Mouse (Mus musculus): ENCODE data around the gene Sec1. TPM values are rescaled to one million over a fixed set of nuclear protein-coding genes. Genes with fewer than 3 reads are reported as not detected.

Sec1 gene
- polyA plus RNA-seq, 1 experiment from 2014 or later, result 0.41 TPM

DNA sequence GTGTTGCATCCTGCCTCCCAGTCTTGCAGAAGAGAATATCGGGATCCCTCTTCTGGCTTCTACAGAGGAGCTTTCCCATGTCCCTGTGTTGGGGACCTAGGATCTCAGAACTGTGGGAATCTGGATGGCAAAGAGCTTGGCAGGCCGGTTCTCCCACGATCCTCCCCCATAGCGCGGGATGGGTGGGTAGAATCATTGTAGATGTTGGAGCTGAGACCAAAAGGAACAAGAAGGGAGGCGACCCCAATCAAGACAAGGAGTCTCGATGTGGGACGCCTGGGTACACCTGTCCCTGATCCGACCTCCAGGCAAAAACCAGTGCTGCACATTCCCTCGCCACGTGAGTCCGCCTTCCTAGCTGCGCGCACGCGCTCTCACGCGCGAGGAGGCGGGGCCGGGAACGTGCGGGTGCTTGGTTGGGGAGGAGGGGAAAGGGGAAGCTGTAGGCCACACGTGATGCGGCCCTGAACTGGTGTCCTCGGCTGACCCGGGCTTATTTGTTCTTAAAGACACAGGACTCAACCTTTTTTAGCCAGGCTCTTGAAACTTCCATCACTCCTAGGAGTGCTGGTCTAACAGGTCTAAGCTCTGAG is 13.3 kb upstream of the Sec1 start:
- H3K4me2 ChIP-seq (ENCODE audit: low read length), result peak overlapping the region; percentile 96
- ATAC-seq (ENCODE audit: insufficient number of reproducible peaks, insufficient read depth, low FRiP score, low read depth), result 0 out of 2 replicates have a peak, but pooled peaks have one; percentile 7
- peak overlapping the region; percentile 66 to 74 for H3K4me3 ChIP-seq (ENCODE audit: control insufficient read depth in 1 of 2, insufficient read depth in 1 of 2, low read depth in 1 of 2, low read length in 2 of 2)
- H3K9ac ChIP-seq (ENCODE audit: low read length), result peak overlapping the region; percentile 55
- H3K27ac ChIP-seq (replicated peaks in 1 of 2; ENCODE audit: control insufficient read depth in 1 of 2, insufficient read depth in 1 of 2, low read depth in 2 of 2, low read length in 2 of 2), result peak overlapping the region; percentile 63 to 93
- peaks cover 21 to 41% of the 10 kb centered on the region in 2 experiments for H3K4me1 ChIP-seq (ENCODE audit: control insufficient read depth in 2 of 2, insufficient read depth in 2 of 2, low read length in 2 of 2)
- peaks cover 29% of the 10 kb centered on the region for H3K36me3 ChIP-seq (ENCODE audit: control insufficient read depth, insufficient read depth, low read length)
- under 1% methylated on average over 27 of the region's 27 CpGs for WGBS
- H3K9me3 ChIP-seq (ENCODE audit: control insufficient read depth, low read length), result no peaks in the 10 kb centered on the region
- H3K27me3 ChIP-seq (ENCODE audit: control insufficient read depth, insufficient read depth, low read length), result no peaks in the 10 kb centered on the region

DNA sequence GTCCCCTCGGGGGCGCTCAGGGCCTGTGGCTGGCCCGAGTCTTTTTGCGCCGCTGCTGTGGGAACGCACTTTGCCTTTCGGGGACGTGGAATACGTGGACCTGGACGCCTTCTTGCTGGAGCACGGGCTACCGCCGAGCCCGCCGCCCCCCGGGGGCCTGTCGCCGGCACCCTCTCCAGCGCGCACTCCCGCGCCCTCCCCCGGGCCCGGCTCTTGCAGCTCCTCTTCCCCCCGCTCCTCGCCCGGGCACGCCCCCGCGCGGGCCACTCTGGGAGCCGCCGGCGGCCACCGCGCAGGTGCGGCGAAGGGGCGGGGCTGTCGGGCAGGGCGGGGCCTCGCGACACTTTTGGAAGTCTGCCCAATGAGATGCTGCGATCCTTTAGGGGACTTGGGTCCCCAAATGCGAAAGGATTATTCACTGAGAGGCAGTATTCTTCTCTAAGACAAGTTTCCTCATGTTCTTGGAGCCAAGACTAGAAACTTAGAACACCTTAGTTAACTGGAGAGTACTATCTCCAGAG is 12.6 kb upstream of the Sec1 start:
- WGBS, result under 1% methylated on average over 45 of the region's 45 CpGs
- H3K9me3 ChIP-seq (ENCODE audit: control insufficient read depth, low read length), result no peaks in the 10 kb centered on the region
- peak overlapping the region; percentile 96 for H3K4me2 ChIP-seq (ENCODE audit: low read length)
- peaks cover 21 to 41% of the 10 kb centered on the region in 2 experiments for H3K4me1 ChIP-seq (ENCODE audit: control insufficient read depth in 2 of 2, insufficient read depth in 2 of 2, low read length in 2 of 2)
- 0 out of 2 replicates have a peak, but pooled peaks have one; percentile 4 for ATAC-seq (ENCODE audit: insufficient number of reproducible peaks, insufficient read depth, low FRiP score, low read depth)
- H3K27ac ChIP-seq (replicated peaks in 1 of 2; ENCODE audit: control insufficient read depth in 1 of 2, insufficient read depth in 1 of 2, low read depth in 2 of 2, low read length in 2 of 2), result peak overlapping the region; percentile 70 to 93
- peak overlapping the region; percentile 66 to 74 for H3K4me3 ChIP-seq (ENCODE audit: control insufficient read depth in 1 of 2, insufficient read depth in 1 of 2, low read depth in 1 of 2, low read length in 2 of 2)
- H3K36me3 ChIP-seq (ENCODE audit: control insufficient read depth, insufficient read depth, low read length), result peaks cover 23% of the 10 kb centered on the region
- peak overlapping the region; percentile 93 for H3K9ac ChIP-seq (ENCODE audit: low read length)
- no peaks in the 10 kb centered on the region for H3K27me3 ChIP-seq (ENCODE audit: control insufficient read depth, insufficient read depth, low read length)

DNA sequence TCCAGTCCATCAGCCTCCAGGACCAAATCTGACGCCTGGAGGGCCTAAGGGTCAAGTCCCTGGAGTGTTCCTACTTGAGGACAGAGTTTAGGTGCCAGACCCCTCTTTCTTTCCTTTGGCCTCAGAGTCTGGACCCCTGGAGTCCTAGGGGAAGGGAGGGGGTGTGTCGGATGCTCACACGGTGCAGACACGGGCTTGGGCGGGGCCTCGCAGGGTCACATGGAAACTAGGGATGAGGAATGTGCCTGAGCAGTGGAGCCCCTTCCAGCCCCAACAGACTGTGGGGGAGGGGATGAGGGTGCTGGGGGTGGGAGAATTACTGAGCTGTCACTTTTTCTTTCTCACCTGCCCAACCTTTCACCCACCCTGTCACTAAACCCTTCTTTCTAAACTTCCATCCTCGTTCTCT is 11.7 kb upstream of the Sec1 start:
- H3K27ac ChIP-seq (replicated peaks in 1 of 2; ENCODE audit: control insufficient read depth in 1 of 2, insufficient read depth in 1 of 2, low read depth in 2 of 2, low read length in 2 of 2), result peak overlapping the region; percentile 70 to 93
- WGBS, result 0% methylated on average over 7 of the region's 7 CpGs
- ATAC-seq (ENCODE audit: insufficient number of reproducible peaks, insufficient read depth, low FRiP score, low read depth), result peak; percentile 22; the same call in 1 of the 2 replicates
- peak overlapping the region; percentile 96 for H3K4me2 ChIP-seq (ENCODE audit: low read length)
- no peaks in the 10 kb centered on the region for H3K9me3 ChIP-seq (ENCODE audit: control insufficient read depth, low read length)
- H3K36me3 ChIP-seq (ENCODE audit: control insufficient read depth, insufficient read depth, low read length), result peaks cover 14% of the 10 kb centered on the region
- no peaks in the 10 kb centered on the region for H3K27me3 ChIP-seq (ENCODE audit: control insufficient read depth, insufficient read depth, low read length)
- H3K4me1 ChIP-seq (ENCODE audit: control insufficient read depth in 2 of 2, insufficient read depth in 2 of 2, low read length in 2 of 2), result peaks cover 26 to 41% of the 10 kb centered on the region in 2 experiments
- H3K9ac ChIP-seq (ENCODE audit: low read length), result peak overlapping the region; percentile 93
- peak overlapping the region; percentile 66 to 74 for H3K4me3 ChIP-seq (ENCODE audit: control insufficient read depth in 1 of 2, insufficient read depth in 1 of 2, low read depth in 1 of 2, low read length in 2 of 2)

DNA sequence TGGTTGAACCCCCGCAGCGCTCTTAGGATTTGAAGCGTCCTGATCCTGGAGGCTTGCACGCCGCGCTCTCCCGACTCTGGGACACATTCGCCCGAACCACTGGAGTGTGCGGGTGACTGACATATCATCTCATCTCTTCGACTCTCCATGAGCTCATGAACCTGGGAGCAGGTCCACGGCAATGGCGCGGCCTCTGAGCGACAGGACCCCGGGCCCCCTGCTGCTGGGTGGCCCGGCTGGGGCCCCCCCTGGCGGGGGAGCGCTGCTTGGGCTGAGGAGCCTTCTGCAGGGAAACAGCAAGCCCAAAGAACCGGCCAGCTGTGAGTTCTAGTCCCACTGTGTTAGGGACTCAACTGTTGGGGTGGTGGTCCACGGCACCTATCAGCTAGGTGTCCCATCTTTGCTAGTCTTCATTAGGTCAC is 11.3 kb upstream of the Sec1 start:
- ATAC-seq (ENCODE audit: insufficient number of reproducible peaks, insufficient read depth, low FRiP score, low read depth), result no peak
- H3K4me2 ChIP-seq (ENCODE audit: low read length), result peak overlapping the region; percentile 96
- H3K9ac ChIP-seq (ENCODE audit: low read length), result peak overlapping the region; percentile 93
- H3K36me3 ChIP-seq (ENCODE audit: control insufficient read depth, insufficient read depth, low read length), result peaks cover 9% of the 10 kb centered on the region
- H3K9me3 ChIP-seq (ENCODE audit: control insufficient read depth, low read length), result no peaks in the 10 kb centered on the region
- WGBS, result under 1% methylated on average over 21 of the region's 21 CpGs
- H3K27ac ChIP-seq (replicated peaks in 1 of 2; ENCODE audit: control insufficient read depth in 1 of 2, insufficient read depth in 1 of 2, low read depth in 2 of 2, low read length in 2 of 2), result peak overlapping the region; percentile 70 to 93
- H3K27me3 ChIP-seq (ENCODE audit: control insufficient read depth, insufficient read depth, low read length), result peaks cover 1% of the 10 kb centered on the region
- peak overlapping the region; percentile 66 to 74 for H3K4me3 ChIP-seq (ENCODE audit: control insufficient read depth in 1 of 2, insufficient read depth in 1 of 2, low read depth in 1 of 2, low read length in 2 of 2)
- peaks cover 28 to 43% of the 10 kb centered on the region in 2 experiments for H3K4me1 ChIP-seq (ENCODE audit: control insufficient read depth in 2 of 2, insufficient read depth in 2 of 2, low read length in 2 of 2)

DNA sequence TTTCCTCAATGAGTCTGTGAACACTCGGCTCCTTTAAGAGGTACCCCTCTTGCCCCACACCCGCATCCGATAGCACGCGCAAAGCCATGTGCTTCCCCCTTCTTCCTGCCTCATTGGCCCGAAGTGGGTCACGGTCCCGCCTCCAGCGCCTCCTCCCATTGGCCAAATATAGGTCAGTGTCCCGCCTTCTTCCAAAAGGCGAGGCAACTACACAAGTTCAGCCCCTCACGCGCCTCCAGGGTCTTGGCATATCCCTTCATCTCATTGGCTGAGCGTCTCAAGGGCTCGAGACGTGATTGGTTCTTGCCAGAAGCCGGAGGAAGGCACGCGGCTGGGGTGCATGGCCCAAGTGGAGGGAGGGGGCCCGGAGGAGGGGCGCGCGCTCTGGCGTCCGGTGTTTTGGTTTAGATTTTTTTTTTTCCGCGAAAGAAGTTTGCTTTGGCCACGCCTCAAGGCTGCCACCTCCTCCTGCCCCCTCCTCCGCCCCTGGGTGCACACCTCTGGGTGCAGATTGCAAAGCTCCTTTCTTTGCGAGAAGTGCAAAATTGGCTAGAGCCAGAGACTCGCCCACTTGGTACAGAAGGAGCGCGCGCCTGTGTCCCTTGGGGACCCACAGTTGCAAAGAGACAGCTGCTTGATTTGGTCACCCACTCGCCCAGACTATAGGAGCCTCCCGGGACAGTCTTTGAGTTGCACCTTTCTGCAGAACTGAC is 10.7 kb upstream of the Sec1 start, which contains the start of gene Dbp:
Gene Dbp, plus strand, starts transcription at position 359 of the 713 bp plus-strand sequence.
- Histone ChIP-seq H3K4me2 (ENCODE audit: low read length) (peak within 1 kb of the TSS; percentile 96), H3K9me3 (ENCODE audit: control insufficient read depth, low read length) (no peaks in the 10 kb centered on the region), H3K9ac (ENCODE audit: low read length) (peak within 1 kb of the TSS; percentile 93), H3K36me3 (ENCODE audit: control insufficient read depth, insufficient read depth, low read length) (peaks cover 4% of the 10 kb centered on the region), H3K27me3 (ENCODE audit: control insufficient read depth, insufficient read depth, low read length) (peaks cover 7% of the 10 kb centered on the region), H3K27ac (replicated peaks in 1 of 2; ENCODE audit: control insufficient read depth in 1 of 2, insufficient read depth in 1 of 2, low read depth in 2 of 2, low read length in 2 of 2) (peak within 1 kb of the TSS; percentile 89 to 93), H3K4me1 (ENCODE audit: control insufficient read depth in 2 of 2, insufficient read depth in 2 of 2, low read length in 2 of 2) (peaks cover 28 to 49% of the 10 kb centered on the region in 2 experiments), H3K4me3 (ENCODE audit: control insufficient read depth in 1 of 2, insufficient read depth in 1 of 2, low read depth in 1 of 2, low read length in 2 of 2) (peak within 1 kb of the TSS; percentile 66 to 74)
- peak; percentile 86 for ATAC-seq (ENCODE audit: insufficient number of reproducible peaks, insufficient read depth, low FRiP score, low read depth)
- WGBS, result under 1% methylated on average over 36 of the region's 36 CpGs

DNA sequence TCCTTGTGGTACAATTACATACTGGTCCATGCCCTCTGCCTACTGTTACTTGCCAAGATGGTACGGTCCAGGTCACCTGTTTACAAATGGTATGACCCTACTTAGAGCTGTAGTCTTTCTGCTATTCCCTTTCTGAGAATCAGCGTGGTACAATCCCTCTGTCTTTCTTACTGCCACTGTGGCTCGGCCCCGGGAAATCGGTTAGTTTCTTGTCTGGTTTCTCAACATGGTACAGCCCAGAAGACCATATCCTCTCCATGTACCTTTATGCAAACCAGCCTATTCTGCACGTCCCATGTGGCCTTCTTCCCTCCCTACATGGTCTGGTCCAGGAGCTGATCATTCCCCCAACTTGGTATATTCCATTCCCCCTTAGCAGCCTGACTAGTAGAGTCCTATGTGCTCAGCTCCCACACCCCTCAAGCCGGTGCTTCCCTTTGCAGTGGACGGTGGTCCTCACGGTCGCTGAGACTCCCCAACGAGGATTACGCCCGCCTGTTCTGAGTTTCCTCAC is 9.9 kb upstream of the Sec1 start:
- no peaks in the 10 kb centered on the region for H3K9me3 ChIP-seq (ENCODE audit: control insufficient read depth, low read length)
- peak; percentile 27; the same call in 1 of the 2 replicates for ATAC-seq (ENCODE audit: insufficient number of reproducible peaks, insufficient read depth, low FRiP score, low read depth)
- peaks cover 14% of the 10 kb centered on the region for H3K27me3 ChIP-seq (ENCODE audit: control insufficient read depth, insufficient read depth, low read length)
- peak overlapping the region; percentile 89 to 90 for H3K27ac ChIP-seq (replicated peaks in 1 of 2; ENCODE audit: control insufficient read depth in 1 of 2, insufficient read depth in 1 of 2, low read depth in 2 of 2, low read length in 2 of 2)
- peak overlapping the region; percentile 58 to 74 for H3K4me3 ChIP-seq (ENCODE audit: control insufficient read depth in 1 of 2, insufficient read depth in 1 of 2, low read depth in 1 of 2, low read length in 2 of 2)
- H3K4me1 ChIP-seq (ENCODE audit: control insufficient read depth in 2 of 2, insufficient read depth in 2 of 2, low read length in 2 of 2), result peaks cover 28 to 54% of the 10 kb centered on the region in 2 experiments
- peak overlapping the region; percentile 96 for H3K4me2 ChIP-seq (ENCODE audit: low read length)
- WGBS, result 1% methylated on average over 13 of the region's 13 CpGs
- H3K36me3 ChIP-seq (ENCODE audit: control insufficient read depth, insufficient read depth, low read length), result no peaks in the 10 kb centered on the region
- H3K9ac ChIP-seq (ENCODE audit: low read length), result peak overlapping the region; percentile 67

DNA sequence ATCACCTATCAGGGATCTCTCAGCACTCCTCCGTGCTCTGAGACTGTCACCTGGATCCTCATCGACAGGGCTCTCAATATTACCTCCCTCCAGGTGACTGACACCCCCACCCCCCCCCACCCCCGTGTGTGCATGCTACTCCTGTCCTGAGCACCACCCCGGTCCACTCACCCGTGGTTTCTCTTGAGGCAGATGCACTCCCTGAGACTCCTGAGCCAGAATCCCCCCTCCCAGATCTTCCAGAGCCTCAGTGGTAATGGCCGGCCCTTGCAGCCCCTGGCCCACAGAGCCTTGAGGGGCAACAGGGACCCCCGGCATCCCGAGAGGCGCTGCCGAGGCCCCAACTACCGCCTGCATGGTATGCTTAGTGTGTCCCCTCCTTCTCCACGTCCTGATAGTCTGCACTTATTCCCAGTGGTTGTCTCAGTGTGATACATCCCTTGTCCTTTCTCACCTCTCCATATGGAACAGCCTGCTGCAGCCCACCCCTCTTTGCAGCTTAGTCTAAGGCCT is 9.4 kb upstream of the Sec1 start:
- Histone ChIP-seq H3K4me1 (ENCODE audit: control insufficient read depth in 2 of 2, insufficient read depth in 2 of 2, low read length in 2 of 2) (peaks cover 28 to 51% of the 10 kb centered on the region in 2 experiments), H3K9ac (ENCODE audit: low read length) (peak overlapping the region; percentile 67), H3K9me3 (ENCODE audit: control insufficient read depth, low read length) (no peaks in the 10 kb centered on the region), H3K27me3 (ENCODE audit: control insufficient read depth, insufficient read depth, low read length) (peaks cover 19% of the 10 kb centered on the region), H3K4me3 (ENCODE audit: control insufficient read depth in 1 of 2, insufficient read depth in 1 of 2, low read depth in 1 of 2, low read length in 2 of 2) (peak overlapping the region; percentile 58 to 74), H3K36me3 (ENCODE audit: control insufficient read depth, insufficient read depth, low read length) (no peaks in the 10 kb centered on the region), H3K27ac (replicated peaks in 1 of 2; ENCODE audit: control insufficient read depth in 1 of 2, insufficient read depth in 1 of 2, low read depth in 2 of 2, low read length in 2 of 2) (peak overlapping the region; percentile 89 to 90), H3K4me2 (ENCODE audit: low read length) (peak overlapping the region; percentile 96)
- ATAC-seq (ENCODE audit: insufficient number of reproducible peaks, insufficient read depth, low FRiP score, low read depth), result no peak
- WGBS, result 36% methylated on average over 12 of the region's 12 CpGs

Measured in heart, embryonic 14.5 days (tissue).